Mouse (Mus musculus): ENCODE data around the gene Mt4.

The Mt4 gene

DNA sequence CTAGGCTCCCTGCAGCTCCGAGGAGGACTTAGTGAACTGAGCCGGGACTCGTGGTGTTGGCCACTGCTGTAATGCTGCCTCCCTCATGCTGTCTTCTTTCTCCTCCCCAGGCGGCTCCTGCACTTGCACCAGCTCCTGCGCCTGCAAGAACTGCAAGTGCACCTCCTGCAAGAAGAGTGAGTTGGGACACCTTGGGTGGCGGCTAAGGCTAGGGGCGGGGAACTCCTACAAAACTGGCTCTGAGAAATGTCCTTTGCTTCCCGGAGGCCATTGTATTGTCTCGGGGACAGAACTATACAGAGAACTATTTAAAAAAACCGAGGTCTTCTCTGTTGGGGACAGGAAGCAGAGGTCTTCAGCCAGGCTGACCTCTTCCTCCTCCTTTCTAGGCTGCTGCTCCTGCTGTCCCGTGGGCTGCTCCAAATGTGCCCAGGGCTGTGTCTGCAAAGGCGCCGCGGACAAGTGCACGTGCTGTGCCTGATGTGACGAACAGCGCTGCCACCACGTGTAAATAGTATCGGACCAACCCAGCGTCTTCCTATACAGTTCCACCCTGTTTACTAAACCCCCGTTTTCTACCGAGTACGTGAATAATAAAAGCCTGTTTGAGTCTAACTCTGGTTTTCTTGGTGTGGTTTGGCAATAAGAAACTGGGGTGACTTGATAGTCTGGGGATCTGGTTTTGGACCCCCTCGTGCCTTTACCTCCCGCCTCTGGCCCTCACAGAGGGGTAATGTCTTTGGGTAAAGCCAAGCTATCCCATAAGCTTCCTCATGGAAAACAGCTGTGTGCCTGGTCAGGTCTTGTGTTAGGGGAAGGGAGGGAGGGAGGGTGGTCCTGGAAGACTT is 42.9 kb downstream of the Mt4 start:
- DNase-seq = peak in 1 of 2 experiments; percentile 13

- no peak for DNase-seq
Observed at GRCm38 (mm10) chr8:94180561-94180908, 43.5 kb downstream of the Mt4 start.

GRCm38 (mm10) chr8:94182055-94182929 is 45.3 kb downstream of the Mt4 start:
- no peak for DNase-seq

DNA sequence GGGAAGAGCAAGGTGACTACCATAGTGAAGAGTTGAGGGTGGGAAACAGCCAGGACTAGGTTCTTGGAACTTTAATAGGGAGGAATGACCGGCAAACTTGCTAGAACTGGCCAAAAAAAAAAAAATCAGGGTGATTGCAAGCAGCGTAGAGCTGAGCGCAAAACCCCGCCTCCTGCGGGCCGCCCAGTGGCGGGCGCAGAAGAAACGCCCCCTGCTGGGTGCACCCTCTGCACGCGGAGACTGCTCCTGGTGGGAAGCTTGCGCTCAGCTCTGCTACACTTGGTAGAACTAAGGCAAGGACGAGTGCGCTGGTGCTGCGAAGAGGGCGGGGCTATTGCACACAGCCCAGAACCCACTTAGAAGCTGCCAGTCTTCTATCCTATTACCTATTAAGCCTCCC is 46.1 kb downstream of the Mt4 start:
- DNase-seq = peak; percentile 77

DNA sequence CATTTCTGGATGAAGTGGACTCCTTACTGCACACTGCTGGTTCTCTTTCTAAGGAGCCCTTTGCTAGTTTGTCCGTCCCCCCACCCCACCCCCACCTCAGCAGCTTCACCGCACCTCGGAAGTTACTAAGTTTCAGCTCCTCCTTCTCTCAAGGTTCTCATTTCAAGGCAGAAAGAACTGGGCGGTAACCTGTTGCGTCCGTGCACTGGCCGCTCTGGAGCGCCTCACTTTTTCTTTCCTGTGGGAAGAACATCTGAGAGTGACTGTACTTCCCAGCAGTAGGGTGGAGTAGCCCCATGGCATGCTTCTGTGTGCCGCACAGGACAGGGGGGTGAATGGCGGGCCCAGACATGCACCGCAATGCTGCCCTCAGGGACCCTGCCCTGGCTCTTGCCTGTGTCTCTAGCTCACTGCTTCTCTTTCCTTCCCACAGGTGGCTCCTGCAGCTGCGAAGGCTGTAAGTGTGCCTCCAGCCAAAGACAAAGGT is 47.4 kb downstream of the Mt4 start:
- no peak for DNase-seq

DNA sequence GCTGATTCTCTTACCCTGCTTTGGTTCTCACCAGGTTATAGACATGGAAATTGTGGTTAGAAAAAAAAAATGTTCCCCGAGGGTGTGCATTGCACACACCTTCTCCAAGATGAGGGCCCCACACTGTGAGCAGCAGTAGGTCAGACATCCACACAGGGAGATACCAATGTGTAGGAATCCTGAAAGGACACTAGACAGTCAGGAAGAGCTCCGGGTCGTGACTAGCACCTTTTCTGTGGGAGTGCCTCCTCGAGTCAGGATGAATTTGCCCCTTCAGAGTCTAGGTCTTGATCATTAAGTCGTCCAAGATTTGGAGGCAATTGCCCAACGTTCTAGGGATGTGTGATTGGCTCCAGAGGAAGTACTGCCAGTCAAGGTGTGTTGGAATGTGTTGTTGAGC is 48.8 kb downstream of the Mt4 start:
- DNase-seq = no peak

DNA sequence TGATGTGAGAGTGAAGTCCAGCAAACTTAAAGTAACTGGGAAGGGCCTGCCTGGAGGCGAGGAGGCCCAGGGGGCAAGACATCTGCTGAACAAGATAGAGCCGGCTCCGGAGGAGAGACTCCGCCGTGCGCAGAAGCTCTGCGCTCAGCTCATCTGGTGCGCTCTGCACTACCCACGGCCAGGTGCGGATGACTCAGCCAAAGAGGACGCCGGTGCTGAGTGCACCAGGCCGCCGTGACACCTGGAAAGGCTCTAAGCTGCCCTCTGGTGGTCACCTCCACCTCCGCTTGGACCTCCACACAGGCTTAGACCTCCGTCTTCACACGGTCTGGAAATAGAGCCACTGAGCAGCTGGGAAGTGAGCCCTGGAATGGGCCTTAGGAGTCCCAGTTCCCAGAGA is 49.5 kb downstream of the Mt4 start:
- peak; percentile 80 to 81 for DNase-seq

DNA sequence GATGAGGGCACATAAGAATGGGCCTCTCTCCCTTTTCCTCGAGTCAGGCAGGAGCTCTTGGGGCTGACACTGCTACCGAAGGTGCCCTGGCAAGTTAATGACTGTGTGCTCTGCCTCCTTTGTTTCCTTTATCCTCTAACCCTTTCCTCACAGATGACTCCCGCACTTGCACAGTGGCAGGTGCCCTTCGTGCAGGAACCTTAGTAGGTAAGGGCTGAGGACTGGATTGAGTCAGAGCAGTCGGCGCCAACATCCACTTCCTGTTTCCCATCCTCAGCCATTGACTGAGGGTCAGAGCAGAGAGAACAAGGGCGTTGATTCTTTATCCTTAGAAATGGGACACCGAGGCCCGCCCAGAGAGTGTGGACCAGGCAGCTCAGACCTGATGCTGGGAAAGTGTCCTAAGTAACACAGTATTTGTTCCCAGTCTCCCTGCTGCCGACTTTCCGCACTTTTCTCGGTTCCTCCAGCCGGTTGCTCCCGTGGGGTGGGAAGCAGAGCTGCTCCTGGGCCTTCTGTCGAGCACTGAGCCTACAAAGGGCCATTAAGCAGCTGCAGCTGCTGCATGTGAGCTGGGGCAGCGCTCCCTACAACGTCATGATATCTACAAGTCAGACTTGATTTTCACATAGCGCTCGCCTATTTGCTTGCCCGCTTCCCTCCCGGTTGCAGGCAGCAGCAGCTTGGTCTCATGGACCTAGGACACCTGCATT is 50.4 kb downstream of the Mt4 start:
- peak in 1 of 2 experiments; percentile 15 for DNase-seq
